Comparison of ENCODE assay signal across 8 mouse cellular contexts in genomic region chr7:125550881-125551381, GRCm38 (mm10). TPM values are rescaled to one million over a fixed set of nuclear protein-coding genes. Genes with fewer than 3 reads are reported as not detected.
DNase-seq lines count a peak whose midpoint lies in the region; ATAC-seq and TF ChIP-seq lines count a peak whose summit lies in the region.

No protein-coding gene starts in this region.

- TF ChIP-seq CTCF in gastrocnemius, adult 2 months (IDR thresholded peaks at IDR 0.05): no peak

- H3K4me3 ChIP-seq in gastrocnemius, adult 2 months: peak overlapping the region; percentile 83; the same call in 1 of the 2 replicates

- intact Hi-C loops in gastrocnemius, adult 2 months (cut with DNase I): loop anchor here (2.0 to 5.0 kb wide), 2 partner anchors 59 to 78 kb away; partner anchors contain the start of gene Nsmce1

- peak overlapping the region; percentile 92 for H3K27ac ChIP-seq in gastrocnemius, adult 2 months

- ATAC-seq in granulocyte monocyte progenitor cell, adult 5-6 weeks (replicated peaks; ENCODE audit: poor library complexity, severe bottlenecking): peak; percentile 21
- ATAC-seq in cerebellum, adult (ENCODE audit: insufficient number of reproducible peaks, low FRiP score, low TSS enrichment): no peak

- DNase-seq in gastrocnemius, adult 2 months: peak; percentile 77
- DNase-seq in gastrocnemius, adult 8-10 months (ENCODE audit: low spot score in 2 of 2): no peak
- DNase-seq in 3134 (ENCODE audit: extremely low read depth, insufficient read length, low spot score): peak; percentile 36
- DNase-seq in lung, adult 18-20 months: peak; percentile 68 to 71
- DNase-seq in layer of hippocampus, adult 18-20 months (ENCODE audit: low spot score in 2 of 2): no peak
- no peak for DNase-seq in urinary bladder, postnatal 10 days (ENCODE audit: low spot score)

RNA-seq across cellular contexts. Expression of gene Il4ra, which starts 1.0 kb away (rescaled TPM):
- total RNA-seq in gastrocnemius, adult 2 months (2021): 1 to 10 TPM; 5.1 to 6.5 TPM
- 1 to 10 TPM; 2.5 to 6.2 (median 3.5) TPM for total RNA-seq in gastrocnemius, adult 8-10 months (2022)
- total RNA-seq in granulocyte monocyte progenitor cell, adult 5-6 weeks (2014; fragmentation: Nextera tagmentation): 13.4 and 13.6 TPM in 2 replicates
- total RNA-seq in granulocyte monocyte progenitor cell, adult 5-6 weeks (2017): 17.2 and 22.6 TPM in 2 replicates
- total RNA-seq in layer of hippocampus, adult 18-20 months (2021): 1 to 10 TPM; 4.0 to 4.7 TPM

RNA-seq across cellular contexts. Expression of gene Il21r, which starts 52.3 kb away (rescaled TPM):
- total RNA-seq in gastrocnemius, adult 2 months (2021): not detected
- not detected for total RNA-seq in gastrocnemius, adult 8-10 months (2022)
- total RNA-seq in granulocyte monocyte progenitor cell, adult 5-6 weeks (2014; fragmentation: Nextera tagmentation): 1.8 and 8.8 TPM in 2 replicates
- 7.5 and 8.2 TPM in 2 replicates for total RNA-seq in granulocyte monocyte progenitor cell, adult 5-6 weeks (2017)
- 1 to 10 TPM; 1.1 to 1.3 TPM for total RNA-seq in layer of hippocampus, adult 18-20 months (2021)

RNA-seq across cellular contexts. Expression of gene Nsmce1, which starts 59.5 kb away (rescaled TPM):
- total RNA-seq in gastrocnemius, adult 2 months (2021): 10 to 100 TPM in 1 of 2 experiments, 1 to 10 TPM in 1; 10.0 to 12.0 TPM
- total RNA-seq in gastrocnemius, adult 8-10 months (2022): 10 to 100 TPM in 3 of 4 experiments, 1 to 10 TPM in 1; 10.0 to 10.9 (median 10.3) TPM
- total RNA-seq in granulocyte monocyte progenitor cell, adult 5-6 weeks (2014; fragmentation: Nextera tagmentation): 54.9 and 65.5 TPM in 2 replicates
- total RNA-seq in granulocyte monocyte progenitor cell, adult 5-6 weeks (2017): 77.7 and 82.8 TPM in 2 replicates
- total RNA-seq in layer of hippocampus, adult 18-20 months (2021): 10 to 100 TPM; 14.2 to 15.9 TPM

Comparison
In these comparisons a context has a peak if more than half of its experiments do, and no peak if none do; other contexts are left out.
1. DNase-seq: peak in gastrocnemius, adult 2 months (single experiment), 3134 (single experiment) and lung, adult 18-20 months (2 of 2); none in gastrocnemius, adult 8-10 months (0 of 2), layer of hippocampus, adult 18-20 months (0 of 2) and urinary bladder, postnatal 10 days (single experiment).